Mouse (Mus musculus): ENCODE results near the gene Adcy10. TPM values are rescaled to one million over a fixed set of nuclear protein-coding genes. Genes with fewer than 3 reads are reported as not detected.

Gene Adcy10
- polyA plus RNA-seq, 1 experiment from 2014 or later = 0.08 TPM

DNA sequence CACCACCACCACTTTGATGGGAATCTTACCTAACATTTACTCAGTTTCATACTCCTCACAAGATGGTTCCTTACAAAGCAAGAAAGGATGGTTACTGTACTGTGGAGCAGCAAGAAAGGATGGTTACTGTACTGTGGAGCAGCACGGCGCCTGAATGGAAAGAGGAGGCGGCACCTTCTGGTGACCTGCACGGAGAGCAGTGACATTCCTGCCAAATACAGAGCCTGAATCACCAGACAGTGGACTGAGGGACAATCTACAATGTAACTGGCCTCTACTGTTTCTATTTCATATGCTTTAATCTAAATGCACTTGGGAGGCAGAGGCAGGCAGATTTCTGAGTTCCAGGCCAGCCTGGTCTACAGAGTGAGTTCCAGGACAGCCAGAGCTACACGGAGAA lies 140.1 kb downstream of the Adcy10 start:
- H3K4me2 ChIP-seq = no peak overlapping the region
- H3K4me3 ChIP-seq (replicated peaks) = no peak overlapping the region
- H3K9ac ChIP-seq = no peak overlapping the region
- 73% methylated on average over 5 of the region's 5 CpGs for WGBS (ENCODE audit: insufficient replicate concordance)
- no peaks in the 10 kb centered on the region for H3K9me3 ChIP-seq (replicated peaks)
- no peak overlapping the region for H3K27ac ChIP-seq (replicated peaks)
- no peak for ATAC-seq (ENCODE audit: insufficient read depth)
- H3K4me1 ChIP-seq (replicated peaks) = peaks cover 36% of the 10 kb centered on the region
- H3K36me3 ChIP-seq (replicated peaks) = no peaks in the 10 kb centered on the region
- H3K27me3 ChIP-seq = no peaks in the 10 kb centered on the region

DNA sequence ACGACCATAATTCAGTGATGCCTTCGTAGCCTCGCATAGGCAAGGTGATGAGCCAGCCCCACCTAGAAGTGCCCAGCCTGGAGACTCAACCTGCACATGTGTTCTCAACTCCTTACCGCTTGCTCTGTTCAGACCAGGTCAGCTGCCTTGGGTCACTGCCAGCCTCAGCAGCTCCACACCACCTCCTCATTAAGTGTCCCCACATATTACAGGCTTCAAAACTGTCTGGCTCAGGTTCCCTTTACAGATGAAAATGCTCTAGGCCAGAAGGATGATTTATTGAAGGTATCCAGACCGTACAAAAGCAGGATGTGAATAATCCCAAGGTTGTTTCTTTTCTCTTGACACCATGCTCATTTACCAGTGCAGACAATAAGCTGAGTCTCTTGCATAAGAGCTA lies 140.9 kb downstream of the Adcy10 start:
- ATAC-seq (ENCODE audit: insufficient read depth) = no peak
- Histone ChIP-seq H3K9me3 (replicated peaks) (no peaks in the 10 kb centered on the region), H3K4me1 (replicated peaks) (peaks cover 36% of the 10 kb centered on the region), H3K4me2 (no peak overlapping the region), H3K27ac (replicated peaks) (no peak overlapping the region), H3K27me3 (no peaks in the 10 kb centered on the region), H3K4me3 (replicated peaks) (no peak overlapping the region), H3K9ac (no peak overlapping the region), H3K36me3 (replicated peaks) (no peaks in the 10 kb centered on the region)
- WGBS (ENCODE audit: insufficient replicate concordance) = 64% methylated on average over 5 of the region's 5 CpGs

Other genes with a start within 250 kb of the Adcy10 start
- 36.5 and 38.1 TPM in 2 replicates for gene Tiprl, start 248.2 kb upstream of the Adcy10 start, polyA plus RNA-seq (2015; fragmentation: Nextera tagmentation; extraction: Ambion mirVana)
- gene Gpr161, start 189.4 kb upstream of the Adcy10 start, polyA plus RNA-seq (2015; fragmentation: Nextera tagmentation; extraction: Ambion mirVana) = 0.05 TPM in 2 replicates
- gene Dcaf6, start 24.7 kb upstream of the Adcy10 start, polyA plus RNA-seq (2015; fragmentation: Nextera tagmentation; extraction: Ambion mirVana) = 15.5 and 17.7 TPM in 2 replicates
- gene Mpc2, start 24.5 kb upstream of the Adcy10 start, polyA plus RNA-seq (2015; fragmentation: Nextera tagmentation; extraction: Ambion mirVana) = 245 and 270 TPM in 2 replicates
- gene Mpzl1, start 149.4 kb downstream of the Adcy10 start, polyA plus RNA-seq (2015; fragmentation: Nextera tagmentation; extraction: Ambion mirVana) = 25.5 and 28.7 TPM in 2 replicates
- 11.5 and 12.0 TPM in 2 replicates for gene Rcsd1, start 224.6 kb downstream of the Adcy10 start, polyA plus RNA-seq (2015; fragmentation: Nextera tagmentation; extraction: Ambion mirVana)

Data from liver, embryonic 15.5 days (tissue).